Mouse (Mus musculus) heart, adult 11 months (tissue): ENCODE measurements around the gene Matn1.

ENCODE experiments used
- DNase-seq: peaks from one replicate; pipeline ENCODE4 v3.0.0; 2022

The Matn1 gene

DNA sequence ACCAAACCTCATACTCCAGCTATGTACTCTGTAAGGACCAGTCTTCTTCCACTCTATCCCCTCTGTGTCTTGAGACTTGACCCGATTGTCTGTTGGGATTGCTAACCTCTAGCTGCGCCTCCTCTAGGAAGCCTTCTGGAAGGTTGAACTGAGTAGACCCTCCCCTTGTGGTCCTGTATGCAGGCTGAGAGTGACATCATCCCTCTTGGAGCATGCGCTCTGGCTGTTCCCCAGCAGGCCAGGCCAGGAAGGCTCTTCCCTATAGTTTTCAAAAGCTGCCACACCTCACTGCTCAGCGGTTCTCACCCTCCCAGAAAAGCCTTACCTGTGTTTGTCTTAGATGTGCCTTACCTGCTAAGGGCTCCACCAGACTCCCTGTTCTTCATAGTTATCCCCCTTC lies 42.9 kb downstream of the Matn1 start:
- no peak for DNase-seq

GRCm38 (mm10) chr4:130988219-130988839 lies 44.1 kb downstream of the Matn1 start:
- DNase-seq, result no peak

- DNase-seq, result no peak
Observed at GRCm38 (mm10) chr4:130989146-130989545, 45.0 kb downstream of the Matn1 start.

DNA sequence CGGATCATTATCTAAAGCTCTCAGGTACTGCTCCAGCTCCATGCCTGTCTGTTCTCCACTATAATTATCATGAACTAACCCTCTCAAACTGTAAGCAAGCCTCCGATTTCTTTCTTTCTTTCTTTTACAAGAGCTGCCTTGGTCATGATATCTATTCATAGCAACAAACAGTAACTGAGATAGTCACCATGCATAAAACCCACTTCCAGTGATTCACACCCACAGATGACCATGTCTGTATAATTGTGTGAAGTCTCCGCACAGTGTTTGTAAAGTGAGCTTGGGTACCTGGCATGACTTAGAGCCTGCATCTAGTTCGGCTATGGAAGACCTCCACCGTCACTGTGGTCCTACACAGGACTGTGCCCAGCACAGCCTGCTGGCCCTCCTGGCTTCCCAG lies 46.8 kb downstream of the Matn1 start:
- no peak for DNase-seq

GRCm38 (mm10) chr4:130994556-130994955 lies 50.4 kb downstream of the Matn1 start:
- DNase-seq, result no peak

DNA sequence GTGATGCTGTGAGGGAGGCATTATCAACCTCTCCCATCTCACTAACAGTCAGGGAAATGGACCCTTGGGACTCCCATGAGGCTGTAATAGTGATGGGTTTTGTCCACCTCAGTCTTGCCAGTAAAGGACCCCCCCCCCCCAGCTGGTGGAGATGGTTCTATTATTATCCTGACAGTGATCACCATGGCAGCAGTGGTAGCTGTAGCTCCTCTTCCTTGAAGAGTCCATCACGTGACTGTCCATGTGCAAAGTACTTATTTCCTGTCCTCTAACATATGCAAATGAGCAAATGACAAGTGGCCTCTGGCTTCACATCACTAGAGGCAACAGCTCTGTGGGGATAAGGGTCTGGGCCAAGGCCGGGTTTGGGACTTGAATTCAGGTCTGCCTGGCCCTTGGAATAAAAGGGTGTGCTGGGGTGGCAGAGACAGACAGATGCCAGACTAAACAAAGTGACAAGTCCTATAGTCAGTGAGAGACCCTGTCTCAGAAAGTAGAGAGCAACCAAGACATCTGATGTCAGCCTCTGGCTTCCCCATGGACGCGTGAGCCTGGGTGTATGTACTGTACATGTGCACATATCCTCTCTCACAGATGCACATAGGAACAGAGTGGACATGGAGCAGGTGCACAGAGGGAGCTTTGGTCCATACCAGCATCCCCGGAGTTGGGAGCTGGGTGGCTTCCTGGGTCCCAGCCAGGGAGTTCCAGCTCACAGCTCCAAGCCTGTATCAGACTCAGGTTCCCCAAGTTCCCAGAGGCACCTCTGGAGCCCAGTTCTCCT lies 55.8 kb downstream of the Matn1 start:
- DNase-seq, result no peak

- no peak for DNase-seq
Observed at GRCm38 (mm10) chr4:131000614-131001178, 56.5 kb downstream of the Matn1 start.
